Mouse (Mus musculus) E14TG2a.4 (cell line): ENCODE measurements at regions not wholly inside any gene's neighbourhood (a gene's known extent, or its start where the extent isn't known, plus 50 kb on each side); places are given as distances from the start of the nearest gene placed in this dataset.

Experiments
- H3K27me3 ChIP-seq: 2 replicates; pipeline ENCODE4 v1.6.1; 2014; ENCODE audit warnings: low read length, control low read depth; ENCODE audit not compliant: insufficient read depth
- H3K36me3 ChIP-seq: 2 replicates; pipeline ENCODE4 v1.6.1; 2014; ENCODE audit warnings: low read length, control low read depth; ENCODE audit not compliant: insufficient read depth
- H3K4me1 ChIP-seq: replicated peaks from 2 replicates; pipeline ENCODE4 v1.6.1; 2014; ENCODE audit warnings: low read depth, low read length, control low read depth
- H3K4me3 ChIP-seq: replicated peaks from 2 replicates; pipeline ENCODE4 v1.5.1; 2014; ENCODE audit warnings: mild to moderate bottlenecking, low read length
- H3K9me3 ChIP-seq: 2 replicates; pipeline ENCODE4 v1.6.1; 2014; ENCODE audit warnings: low read length, control low read depth
- CTCF ChIP-seq: conservative IDR thresholded peaks from 2 replicates; pipeline ENCODE4 v1.5.1; 2014; ENCODE audit warnings: low read length
- NANOG ChIP-seq: IDR thresholded peaks from 2 replicates; pipeline ENCODE4 v1.6.1; 2014; ENCODE audit warnings: borderline replicate concordance, low read length, mixed read lengths
- POU5F1 ChIP-seq: IDR thresholded peaks from 2 replicates; pipeline ENCODE4 v1.6.1; 2014; ENCODE audit warnings: low read length, borderline replicate concordance

DNA sequence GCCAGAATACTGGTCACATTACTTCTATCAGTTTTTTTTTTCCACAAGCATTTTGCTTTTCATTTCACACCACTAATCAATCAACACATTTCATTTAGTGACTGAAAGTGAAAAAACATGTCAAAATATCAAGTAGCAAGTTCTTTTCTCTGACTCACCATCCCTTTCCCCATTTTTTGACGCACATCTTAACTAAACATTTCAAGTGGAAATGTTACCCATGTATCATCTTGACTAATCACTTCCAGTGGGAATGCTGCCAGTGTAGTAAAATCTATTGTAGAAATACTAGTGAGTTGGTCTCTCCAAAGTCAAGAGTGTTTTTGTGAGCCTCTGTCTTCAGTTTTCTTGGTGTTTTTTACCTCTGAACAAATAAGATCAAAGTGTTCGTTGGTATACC lies 527.6 kb upstream of the Adgrl4 start:
- Histone ChIP-seq H3K4me1 (no peaks in the 10 kb centered on the region), H3K27me3 (no peaks in the 10 kb centered on the region), H3K36me3 (no peaks in the 10 kb centered on the region), H3K9me3 (no peaks in the 10 kb centered on the region), H3K4me3 (no peak overlapping the region)
- TF ChIP-seq POU5F1: no peak
- no peak for TF ChIP-seq NANOG
- no peak for TF ChIP-seq CTCF

GRCm38 (mm10) chr3:150954897-150955296 lies 482.8 kb upstream of the Adgrl4 start:
- H3K36me3 ChIP-seq: no peaks in the 10 kb centered on the region
- H3K27me3 ChIP-seq: no peaks in the 10 kb centered on the region
- no peaks in the 10 kb centered on the region for H3K4me1 ChIP-seq
- no peaks in the 10 kb centered on the region for H3K9me3 ChIP-seq
- H3K4me3 ChIP-seq: no peak overlapping the region
- TF ChIP-seq POU5F1: no peak
- no peak for TF ChIP-seq CTCF
- no peak for TF ChIP-seq NANOG

- TF ChIP-seq NANOG: no peak
- no peak for TF ChIP-seq CTCF
- TF ChIP-seq POU5F1: no peak
- H3K9me3 ChIP-seq: no peaks in the 10 kb centered on the region
- H3K4me3 ChIP-seq: no peak overlapping the region
- H3K4me1 ChIP-seq: no peaks in the 10 kb centered on the region
- no peaks in the 10 kb centered on the region for H3K27me3 ChIP-seq
- no peaks in the 10 kb centered on the region for H3K36me3 ChIP-seq
These were observed 438.0 kb upstream of the Adgrl4 start for GRCm38 (mm10) chr3:150999652-151000051.

- Histone ChIP-seq H3K4me1 (no peaks in the 10 kb centered on the region), H3K27me3 (no peaks in the 10 kb centered on the region), H3K36me3 (no peaks in the 10 kb centered on the region), H3K9me3 (no peaks in the 10 kb centered on the region), H3K4me3 (no peak overlapping the region)
- TF ChIP-seq NANOG (no peak), CTCF (no peak)
These were observed 437.5 kb upstream of the Adgrl4 start for GRCm38 (mm10) chr3:151000217-151000616.

DNA sequence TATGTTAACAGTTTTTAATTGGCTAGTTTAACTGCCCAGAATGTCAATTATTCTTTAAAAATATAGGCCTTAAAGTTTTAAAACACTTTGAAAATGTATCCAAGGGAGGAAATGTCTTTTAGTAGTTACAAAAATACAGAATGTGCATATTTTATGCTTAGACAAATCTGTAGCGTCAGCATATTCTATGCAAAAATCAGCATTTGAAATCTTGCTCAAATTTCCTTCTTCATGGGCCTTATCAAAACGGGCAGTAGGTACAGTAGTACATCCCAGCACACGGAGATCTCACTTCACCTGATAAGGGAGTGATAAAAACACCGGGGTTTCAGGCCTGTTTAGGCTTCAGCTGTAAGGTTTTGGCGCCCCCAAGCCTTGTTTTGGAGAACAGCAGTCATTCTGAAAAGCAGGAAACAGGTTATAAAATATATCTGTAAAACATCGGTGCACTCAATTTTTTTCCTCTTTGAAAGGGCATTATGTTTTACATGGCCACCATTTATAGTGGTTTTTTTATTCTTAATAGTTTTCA lies 435.7 kb upstream of the Adgrl4 start:
- H3K4me1 ChIP-seq: no peaks in the 10 kb centered on the region
- H3K27me3 ChIP-seq: no peaks in the 10 kb centered on the region
- peak; percentile 48 for TF ChIP-seq CTCF
- no peak for TF ChIP-seq POU5F1
- H3K36me3 ChIP-seq: no peaks in the 10 kb centered on the region
- H3K9me3 ChIP-seq: no peaks in the 10 kb centered on the region
- H3K4me3 ChIP-seq: no peak overlapping the region

GRCm38 (mm10) chr3:151003524-151003923 lies 434.2 kb upstream of the Adgrl4 start:
- no peak for TF ChIP-seq NANOG
- TF ChIP-seq POU5F1: no peak
- no peak for TF ChIP-seq CTCF
- no peaks in the 10 kb centered on the region for H3K4me1 ChIP-seq
- no peak overlapping the region for H3K4me3 ChIP-seq
- H3K36me3 ChIP-seq: no peaks in the 10 kb centered on the region
- H3K27me3 ChIP-seq: no peaks in the 10 kb centered on the region
- H3K9me3 ChIP-seq: no peaks in the 10 kb centered on the region

GRCm38 (mm10) chr3:151003990-151004389 lies 433.7 kb upstream of the Adgrl4 start:
- no peak overlapping the region for H3K4me3 ChIP-seq
- H3K4me1 ChIP-seq: no peaks in the 10 kb centered on the region
- no peaks in the 10 kb centered on the region for H3K27me3 ChIP-seq
- H3K9me3 ChIP-seq: no peaks in the 10 kb centered on the region
- TF ChIP-seq NANOG: no peak
- TF ChIP-seq CTCF: no peak
- TF ChIP-seq POU5F1: no peak
- no peaks in the 10 kb centered on the region for H3K36me3 ChIP-seq

DNA sequence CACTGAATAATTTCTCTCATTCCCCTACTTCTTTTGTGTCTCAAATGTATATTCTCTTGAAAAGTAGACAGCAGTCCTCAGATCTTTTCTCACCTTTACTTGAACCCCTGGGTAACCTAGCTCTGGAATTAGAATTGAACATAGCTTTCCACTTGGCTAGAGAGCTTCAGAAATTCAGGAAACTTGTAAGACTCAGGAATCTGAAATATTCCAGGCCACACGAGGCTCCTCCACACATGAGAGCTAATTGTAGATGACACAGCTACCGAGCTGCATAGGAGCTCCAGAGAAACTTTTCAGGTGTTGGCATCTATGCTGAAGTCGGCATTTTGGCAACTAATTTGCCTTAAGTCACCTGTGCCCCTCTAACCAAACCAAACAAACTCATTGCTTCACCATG lies 417.7 kb upstream of the Adgrl4 start:
- Histone ChIP-seq H3K4me1 (no peaks in the 10 kb centered on the region), H3K27me3 (no peaks in the 10 kb centered on the region), H3K9me3 (no peaks in the 10 kb centered on the region), H3K4me3 (no peak overlapping the region), H3K36me3 (no peaks in the 10 kb centered on the region)
- TF ChIP-seq NANOG: no peak
- TF ChIP-seq POU5F1: no peak
- no peak for TF ChIP-seq CTCF

DNA sequence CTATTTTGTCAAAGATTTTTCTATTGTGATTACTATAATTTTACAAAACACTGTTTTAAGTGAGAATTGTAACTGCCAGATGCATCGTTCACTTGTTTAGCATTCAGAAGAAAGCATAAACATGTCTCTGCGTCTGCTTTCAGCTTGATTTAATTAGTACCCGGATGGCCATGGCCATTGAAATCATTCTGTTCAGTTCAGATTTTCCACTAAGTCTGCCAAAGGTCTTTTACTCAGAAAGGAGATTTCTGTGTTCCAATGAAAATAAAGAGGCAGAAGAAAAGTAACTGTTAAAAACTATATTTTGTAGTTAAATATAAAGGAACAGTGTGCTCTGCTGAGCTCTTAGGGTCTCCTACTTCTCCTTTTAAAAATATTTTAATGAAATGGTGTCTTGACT lies 380.2 kb upstream of the Adgrl4 start:
- H3K27me3 ChIP-seq: no peaks in the 10 kb centered on the region
- TF ChIP-seq CTCF: no peak
- TF ChIP-seq POU5F1: no peak
- no peaks in the 10 kb centered on the region for H3K4me1 ChIP-seq

GRCm38 (mm10) chr3:151072322-151072721 lies 365.4 kb upstream of the Adgrl4 start:
- H3K9me3 ChIP-seq: no peaks in the 10 kb centered on the region
- H3K4me3 ChIP-seq: no peak overlapping the region
- no peaks in the 10 kb centered on the region for H3K4me1 ChIP-seq
- TF ChIP-seq NANOG: no peak
- H3K36me3 ChIP-seq: no peaks in the 10 kb centered on the region
- H3K27me3 ChIP-seq: no peaks in the 10 kb centered on the region

More for the DNA sequence above, 380.2 kb upstream of the Adgrl4 start:
- no peaks in the 10 kb centered on the region for H3K9me3 ChIP-seq
- H3K36me3 ChIP-seq: no peaks in the 10 kb centered on the region
- no peak overlapping the region for H3K4me3 ChIP-seq
